Mouse (Mus musculus): ENCODE measurements around the gene Hist2h3c2.

The Hist2h3c2 gene

DNA sequence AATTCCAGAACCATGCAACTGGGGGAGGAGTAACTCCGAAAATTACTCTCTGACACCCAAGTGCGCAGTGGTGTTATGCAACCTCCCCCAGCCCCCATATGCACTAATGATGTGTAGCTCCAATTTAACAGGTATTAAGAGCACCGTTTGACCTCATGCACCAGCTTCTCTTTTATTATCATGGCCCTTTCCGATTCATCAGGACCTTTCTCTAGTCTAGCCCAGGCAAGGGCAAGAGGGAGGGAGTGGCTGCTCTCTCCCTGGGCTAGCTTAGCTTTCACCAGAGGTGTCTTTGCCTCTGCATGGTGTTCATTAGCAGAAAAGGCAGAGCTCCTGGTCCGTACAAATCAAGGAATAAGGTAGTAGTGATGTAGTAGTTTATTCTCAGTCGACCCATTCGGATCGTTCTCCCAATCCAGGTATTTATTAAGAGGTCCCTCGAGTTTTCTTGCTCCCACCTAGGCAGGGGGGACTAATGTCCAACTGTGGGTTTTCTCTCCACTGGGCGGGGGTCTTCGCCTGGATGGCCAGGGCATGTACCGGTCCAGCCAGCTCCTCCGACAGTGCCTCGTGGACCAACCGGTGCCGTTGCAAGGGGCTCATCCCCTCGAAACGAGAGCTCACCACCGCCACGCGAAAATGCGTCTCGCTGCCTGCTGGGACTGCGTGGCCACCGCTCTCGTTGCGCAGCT, 42.3 kb downstream of the Hist2h3c2 start:
- no peak for DNase-seq (ENCODE audit: low spot score)

- DNase-seq (ENCODE audit: low spot score) = no peak
These were observed 43.2 kb downstream of the Hist2h3c2 start for GRCm38 (mm10) chr3:96195616-96196313.

- DNase-seq (ENCODE audit: low spot score) = no peak
These were observed 44.0 kb downstream of the Hist2h3c2 start for GRCm38 (mm10) chr3:96194966-96195365.

- no peak for DNase-seq (ENCODE audit: low spot score)
These were observed 46.0 kb downstream of the Hist2h3c2 start for GRCm38 (mm10) chr3:96192977-96193376.

Data from lung, postnatal 25 days (tissue).